Mouse (Mus musculus) thymus, adult 18-20 months (tissue): Measurements from ENCODE around the gene Pip5k1b.

Experiments
- DNase-seq, 2 experiments: peaks; one replicate each; pipeline ENCODE4 v3.0.0; 2022; ENCODE audit warnings: mixed read lengths in 2 of 2

The Pip5k1b gene

GRCm38 (mm10) chr19:24330366-24330765, 225.3 kb downstream of the Pip5k1b start:
- no peak for DNase-seq

GRCm38 (mm10) chr19:24327921-24328320, 227.8 kb downstream of the Pip5k1b start:
- no peak for DNase-seq

GRCm38 (mm10) chr19:24326969-24327368, 228.7 kb downstream of the Pip5k1b start:
- no peak for DNase-seq

GRCm38 (mm10) chr19:24325692-24326091, 230.0 kb downstream of the Pip5k1b start:
- no peak for DNase-seq

- DNase-seq: no peak
These were observed 231.6 kb downstream of the Pip5k1b start for GRCm38 (mm10) chr19:24323841-24324613.

- no peak for DNase-seq
These were observed 233.8 kb downstream of the Pip5k1b start for GRCm38 (mm10) chr19:24321900-24322311.

- DNase-seq: no peak
These were observed 234.3 kb downstream of the Pip5k1b start for GRCm38 (mm10) chr19:24321211-24321899.

GRCm38 (mm10) chr19:24318172-24318571, 237.5 kb downstream of the Pip5k1b start:
- DNase-seq: no peak

- no peak for DNase-seq
These were observed 237.9 kb downstream of the Pip5k1b start for GRCm38 (mm10) chr19:24317731-24318130.

GRCm38 (mm10) chr19:24317038-24317591, 238.6 kb downstream of the Pip5k1b start:
- no peak for DNase-seq

GRCm38 (mm10) chr19:24316060-24316725, 239.5 kb downstream of the Pip5k1b start:
- no peak for DNase-seq

GRCm38 (mm10) chr19:24315234-24315633, 240.4 kb downstream of the Pip5k1b start:
- no peak for DNase-seq

GRCm38 (mm10) chr19:24314676-24315075, 241.0 kb downstream of the Pip5k1b start:
- DNase-seq: no peak

- DNase-seq: no peak
These were observed 242.9 kb downstream of the Pip5k1b start for GRCm38 (mm10) chr19:24312556-24313342.

GRCm38 (mm10) chr19:24312046-24312445, 243.6 kb downstream of the Pip5k1b start:
- DNase-seq: no peak

GRCm38 (mm10) chr19:24308305-24308705, 247.4 kb downstream of the Pip5k1b start:
- DNase-seq: no peak

GRCm38 (mm10) chr19:24307271-24308221, 248.1 kb downstream of the Pip5k1b start:
- DNase-seq: no peak

GRCm38 (mm10) chr19:24306351-24306750, 249.3 kb downstream of the Pip5k1b start:
- DNase-seq: no peak

- DNase-seq: no peak
These were observed 253.5 kb downstream of the Pip5k1b start for GRCm38 (mm10) chr19:24302198-24302597.

- DNase-seq: no peak
These were observed 253.9 kb downstream of the Pip5k1b start for GRCm38 (mm10) chr19:24301768-24302148.
